Mouse (Mus musculus) forebrain, postnatal 0 days (tissue): ENCODE data around the gene Hist1h2bm. TPM values are rescaled to one million over a fixed set of nuclear protein-coding genes. Genes with fewer than 3 reads are reported as not detected.
"Not testable (repeated sequence)": the region's sequence is repeated elsewhere in the genome, so short reads cannot be mapped to it uniquely, and the experiment has no call there.

Source experiments
- ATAC-seq: fragments of 200-750 bp; cut with Nextera tagmentation; 2 replicates; pipeline ENCODE4 v1.8.0; 2017; ENCODE audit warnings: mild to moderate bottlenecking, moderate library complexity
- DNase-seq: peaks from one replicate; pipeline ENCODE4 v3.0.0-alpha.2; 2015
- H3K27ac ChIP-seq: fragments of 300-500 bp; sonication (generic); 2 replicates; pipeline ENCODE4 v1.5.1; 2014; ENCODE audit warnings: low read depth, mild to moderate bottlenecking, antibody characterized with exemption, low read length, moderate library complexity, mixed read lengths
- H3K27me3 ChIP-seq: fragments of 300-500 bp; sonication (generic); 2 replicates; pipeline ENCODE4 v1.6.1; 2014; ENCODE audit warnings: mild to moderate bottlenecking, low read length, mixed read lengths; ENCODE audit not compliant: insufficient read depth
- H3K36me3 ChIP-seq: fragments of 300-500 bp; sonication (generic); 2 replicates; pipeline ENCODE4 v1.6.1; 2014; ENCODE audit warnings: mild to moderate bottlenecking, moderate library complexity; ENCODE audit not compliant: insufficient read depth
- H3K4me1 ChIP-seq: fragments of 300-500 bp; sonication (generic); 2 replicates; pipeline ENCODE4 v1.6.1; 2014; ENCODE audit warnings: antibody characterized with exemption; ENCODE audit not compliant: insufficient read depth
- H3K4me2 ChIP-seq: fragments of 300-500 bp; sonication (generic); 2 replicates; pipeline ENCODE4 v1.6.1; 2014; ENCODE audit warnings: low read depth, mild to moderate bottlenecking, moderate library complexity
- H3K4me3 ChIP-seq: fragments of 300-500 bp; sonication (generic); 2 replicates; pipeline ENCODE4 v1.5.1; 2014; ENCODE audit warnings: low read depth, low read length, mixed read lengths
- H3K9ac ChIP-seq: fragments of 300-500 bp; sonication (generic); 2 replicates; pipeline ENCODE4 v1.6.1; 2014; ENCODE audit warnings: mild to moderate bottlenecking
- H3K9me3 ChIP-seq: fragments of 300-500 bp; sonication (generic); 2 replicates; pipeline ENCODE4 v1.6.1; 2016; ENCODE audit warnings: low read length
- CTCF ChIP-seq: sonication (generic); IDR thresholded peaks from 2 replicates; pipeline ENCODE4 v1.5.1; 2016; ENCODE audit warnings: antibody characterized with exemption, control low read depth, low read depth
- WGBS: fragments of 180-500 bp; shearing (Covaris S2); extraction: QIAGEN DNeasy Blood & Tissue Kit; methylation state at CpG from one replicate; pipeline ENCODE4 v1.1.7; 2014; 5-methylcytosine and 5-hydroxymethylcytosine counted together
- microRNA-seq, 2 experiments: library from miRNA; unstranded; fragments of <30 nt; microRNA quantifications; one replicate each; pipeline ENCODE4; 2016
- polyA plus RNA-seq: library from polyadenylated mRNA; unstranded; fragments of >200 nt; fragmentation: Nextera tagmentation; extraction: Ambion mirVana; gene quantifications from 2 replicates; pipeline ENCODE4 v1.2.1, GENCODE M21; 2015
- total RNA-seq: library from RNA; depleted of rRNA; stranded (reverse); fragments of >200 nt; gene quantifications from 2 replicates; pipeline ENCODE4 v1.2.3, GENCODE M21; 2014; rRNA removed

The Hist1h2bm gene
- total and polyA plus RNA-seq, 2 experiments from 2014 or later, result 356 TPM; not detected in 1

DNA sequence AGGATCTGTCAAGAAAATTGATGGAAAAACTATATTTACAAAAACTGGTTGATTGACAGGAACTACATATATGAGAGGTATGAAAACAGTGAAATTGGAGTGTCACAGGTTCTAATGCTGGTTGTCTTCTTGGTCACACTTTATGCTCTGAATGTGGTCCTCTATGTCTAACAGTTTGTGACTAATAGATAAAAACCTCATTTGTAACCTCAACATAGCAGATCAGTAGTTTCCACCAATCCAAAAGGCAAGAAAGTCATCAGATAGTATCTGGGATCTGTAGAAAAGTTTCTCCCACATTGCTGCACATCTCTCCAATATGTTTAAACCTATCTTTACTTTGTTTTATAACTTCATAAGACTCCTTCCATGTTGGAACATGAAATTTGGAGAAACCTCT, 29.6 kb downstream of the Hist1h2bm start:
- Histone ChIP-seq H3K27ac (no peak overlapping the region), H3K9me3 (no peaks in the 10 kb centered on the region), H3K4me2 (no peak overlapping the region), H3K36me3 (no peaks in the 10 kb centered on the region), H3K27me3 (no peaks in the 10 kb centered on the region), H3K4me3 (no peak overlapping the region), H3K9ac (no peak overlapping the region), H3K4me1 (peaks cover 18% of the 10 kb centered on the region)
- DNase-seq (no peak), ATAC-seq (no peak)
- TF ChIP-seq CTCF, result no peak

DNA sequence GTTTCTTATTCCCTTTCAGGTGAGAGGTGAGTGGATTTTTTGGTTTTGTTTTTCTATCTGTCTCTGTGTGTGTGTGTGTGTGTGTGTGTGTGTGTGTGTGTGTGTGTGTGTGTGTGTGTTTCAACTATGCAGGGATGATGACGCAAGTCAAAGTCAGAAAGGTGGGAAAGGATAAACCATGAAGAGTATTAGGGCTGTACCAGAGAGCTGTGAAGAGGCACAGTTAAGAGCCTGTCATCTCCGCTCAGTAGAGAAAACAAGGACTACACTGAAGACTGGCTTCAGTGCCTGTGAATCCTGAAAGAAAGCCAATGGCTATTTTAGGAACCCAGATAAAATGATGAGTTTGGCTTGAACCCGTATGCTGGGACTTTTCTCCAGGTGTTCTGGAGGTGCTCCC, 30.0 kb downstream of the Hist1h2bm start:
- Histone ChIP-seq H3K9me3 (no peaks in the 10 kb centered on the region), H3K4me2 (no peak overlapping the region), H3K36me3 (no peaks in the 10 kb centered on the region), H3K4me1 (peaks cover 18% of the 10 kb centered on the region), H3K27ac (no peak overlapping the region), H3K4me3 (no peak overlapping the region), H3K9ac (no peak overlapping the region), H3K27me3 (no peaks in the 10 kb centered on the region)
- ATAC-seq (no peak), DNase-seq (no peak)
- no peak for TF ChIP-seq CTCF
- WGBS, result 77% methylated on average over 3 of the region's 3 CpGs

DNA sequence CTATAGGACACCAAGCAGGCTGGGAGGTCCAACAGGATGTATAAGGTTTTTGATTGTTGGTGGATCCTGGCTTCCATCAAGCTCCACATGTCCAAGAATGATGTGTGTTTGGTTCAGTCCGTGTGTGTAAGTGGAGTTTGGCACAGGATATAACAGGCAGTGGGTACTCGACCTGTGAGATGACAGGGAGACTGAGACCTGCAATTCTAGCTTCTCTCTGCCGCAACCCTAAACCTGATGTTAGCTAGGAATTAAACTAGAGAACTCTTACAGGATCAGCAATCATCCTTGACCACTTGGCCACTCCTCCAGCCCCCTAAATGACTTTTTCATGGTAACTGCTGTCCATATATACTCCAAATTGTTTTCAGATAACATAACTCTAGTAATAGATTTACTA, 30.5 kb downstream of the Hist1h2bm start:
- no peaks in the 10 kb centered on the region for H3K36me3 ChIP-seq
- no peak overlapping the region for H3K27ac ChIP-seq
- WGBS, result 37% methylated on average over 3 of the region's 3 CpGs
- H3K27me3 ChIP-seq, result no peaks in the 10 kb centered on the region
- ATAC-seq (no peak), DNase-seq (no peak)
- no peak for TF ChIP-seq CTCF
- H3K4me1 ChIP-seq, result peaks cover 18% of the 10 kb centered on the region
- no peaks in the 10 kb centered on the region for H3K9me3 ChIP-seq
- no peak overlapping the region for H3K4me2 ChIP-seq
- no peak overlapping the region for H3K4me3 ChIP-seq
- H3K9ac ChIP-seq, result no peak overlapping the region

DNA sequence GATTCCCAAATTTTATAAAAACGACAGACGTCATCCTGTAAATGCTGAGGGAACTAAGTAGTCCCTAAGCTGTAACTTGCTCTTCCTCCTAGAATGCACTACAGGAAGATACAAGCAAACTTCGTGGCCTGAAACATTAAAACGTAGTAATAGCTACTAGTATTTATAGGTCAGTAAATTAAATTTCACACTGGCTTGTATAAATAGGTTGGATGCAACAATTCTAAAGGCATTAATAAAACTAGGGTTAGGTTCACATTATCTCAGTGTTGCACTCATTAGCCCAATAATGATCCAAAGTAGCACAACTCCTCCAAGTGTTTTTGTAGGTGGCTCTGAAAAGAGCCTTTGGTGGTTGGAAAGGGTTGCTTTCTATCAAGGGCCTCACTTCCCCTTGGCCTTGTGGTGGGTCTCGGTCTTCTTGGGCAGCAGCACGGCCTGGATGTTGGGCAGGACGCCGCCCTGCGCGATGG, 31.2 kb downstream of the Hist1h2bm start:
- Histone ChIP-seq H3K27ac (peak overlapping the region; percentile 87), H3K9me3 (no peaks in the 10 kb centered on the region), H3K36me3 (no peaks in the 10 kb centered on the region), H3K4me3 (peak overlapping the region; percentile 43), H3K9ac (peak overlapping the region; percentile 56), H3K4me2 (peak overlapping the region; percentile 68), H3K4me1 (peaks cover 18% of the 10 kb centered on the region), H3K27me3 (no peaks in the 10 kb centered on the region)
- WGBS, result 9% methylated on average over 10 of the region's 10 CpGs
- TF ChIP-seq CTCF, result no peak
- ATAC-seq (no peak), DNase-seq (peak; percentile 25)

DNA sequence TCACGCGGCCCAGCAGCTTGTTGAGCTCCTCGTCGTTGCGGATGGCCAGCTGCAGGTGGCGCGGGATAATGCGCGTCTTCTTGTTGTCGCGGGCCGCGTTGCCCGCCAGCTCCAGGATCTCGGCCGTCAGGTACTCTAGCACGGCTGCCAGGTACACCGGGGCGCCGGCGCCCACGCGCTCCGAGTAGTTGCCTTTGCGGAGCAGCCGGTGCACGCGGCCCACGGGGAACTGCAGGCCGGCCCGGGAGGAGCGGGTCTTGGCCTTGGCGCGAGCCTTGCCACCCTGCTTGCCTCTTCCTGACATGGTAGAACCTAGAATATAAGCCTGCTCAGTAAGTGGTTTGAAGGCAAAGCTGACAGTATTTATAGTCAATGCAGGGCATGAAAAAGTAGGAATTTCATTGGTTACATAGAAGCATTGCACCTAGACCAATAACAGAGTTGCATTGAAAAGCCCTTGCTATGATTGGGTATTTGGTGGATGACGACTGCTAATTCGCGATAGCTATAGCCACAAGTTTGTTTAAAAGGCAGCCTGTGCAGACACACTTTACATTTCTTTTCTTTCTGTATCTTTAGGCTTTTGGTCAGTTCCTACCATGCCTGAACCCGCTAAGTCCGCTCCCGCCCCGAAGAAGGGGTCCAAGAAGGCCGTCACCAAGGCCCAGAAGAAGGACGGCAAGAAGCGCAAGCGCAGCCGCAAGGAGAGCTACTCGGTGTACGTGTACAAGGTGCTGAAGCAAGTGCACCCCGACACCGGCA, 31.9 kb downstream of the Hist1h2bm start, which contains the start of the genes Hist1h2ak and Hist1h2bn:
Gene Hist1h2ak, minus strand, starts transcription at position 304 of the 762 bp plus-strand sequence.
Gene Hist1h2bn, plus strand, starts transcription at position 600 of the 762 bp plus-strand sequence.
- H3K27me3 ChIP-seq, H3K9me3 ChIP-seq, H3K36me3 ChIP-seq: not testable (repeated sequence)
- ATAC-seq (peak; percentile 95), DNase-seq (peak; percentile 93)
- H3K9ac ChIP-seq, result peak within 1 kb of the TSS; percentile 56
- peak within 1 kb of the TSS; percentile 68 for H3K4me2 ChIP-seq
- WGBS, result under 1% methylated on average over 38 of the region's 50 CpGs
- H3K4me1 ChIP-seq, result peaks cover 15% of the 10 kb centered on the region; the same call in 1 of the 2 replicates
- H3K27ac ChIP-seq, result peak within 1 kb of the TSS; percentile 87
- H3K4me3 ChIP-seq, result peak within 1 kb of the TSS; percentile 43

DNA sequence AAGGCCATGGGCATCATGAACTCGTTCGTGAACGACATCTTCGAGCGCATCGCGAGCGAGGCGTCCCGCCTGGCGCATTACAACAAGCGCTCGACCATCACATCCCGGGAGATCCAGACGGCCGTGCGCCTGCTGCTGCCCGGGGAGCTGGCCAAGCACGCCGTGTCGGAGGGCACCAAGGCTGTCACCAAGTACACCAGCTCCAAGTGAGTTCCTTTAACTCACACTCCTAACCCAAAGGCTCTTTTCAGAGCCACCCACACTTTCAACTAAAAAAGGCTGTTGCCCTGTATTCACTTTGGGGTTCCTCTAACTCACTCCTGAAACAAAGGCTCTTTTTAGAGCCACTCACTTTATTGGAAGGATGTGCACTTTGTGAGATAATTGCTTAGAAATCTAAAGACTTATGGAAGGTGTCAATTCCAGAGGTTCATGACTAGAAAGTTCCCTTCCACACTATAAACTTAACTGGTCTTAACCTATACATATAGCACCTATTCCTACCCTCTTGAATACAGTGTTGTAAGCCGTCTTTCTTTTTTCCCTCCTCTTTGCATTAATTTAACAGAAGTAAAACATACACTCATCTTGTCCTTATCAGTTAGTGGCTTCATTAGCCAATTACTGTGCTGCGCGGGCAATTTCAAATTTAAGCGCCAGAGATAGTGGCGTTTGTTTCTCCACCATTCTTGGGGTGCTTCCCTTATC, 32.6 kb downstream of the Hist1h2bm start:
- 0% methylated on average over 21 of the region's 26 CpGs for WGBS
- H3K27ac ChIP-seq, result 0 out of 2 replicates have a peak overlapping the region, but pooled peaks have one; percentile 23

DNA sequence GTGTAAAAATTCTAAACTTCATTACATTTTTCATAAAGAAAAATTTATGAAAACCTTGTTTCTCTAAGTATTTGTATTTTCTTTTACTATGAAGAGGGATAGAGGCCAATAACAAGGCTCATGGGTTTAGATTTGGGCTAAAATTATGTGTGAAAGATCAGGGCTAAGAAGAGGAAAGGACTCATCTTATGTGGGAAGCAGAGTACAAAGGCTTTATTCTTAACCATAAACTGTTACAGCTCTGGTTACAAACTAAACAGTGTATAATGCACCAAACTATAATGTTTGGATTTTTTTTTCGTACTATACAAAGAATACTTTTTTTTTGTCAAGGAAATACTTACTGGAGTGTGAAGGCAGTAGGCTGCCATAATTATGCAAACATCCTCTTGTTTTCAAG, 33.9 kb downstream of the Hist1h2bm start:
- ATAC-seq (no peak), DNase-seq (no peak)
- no peak overlapping the region for H3K4me3 ChIP-seq
- WGBS, result 54% methylated on average over 1 of the region's 1 CpGs
- TF ChIP-seq CTCF, result no peak
- peaks cover 6% of the 10 kb centered on the region; the same call in 1 of the 2 replicates for H3K4me1 ChIP-seq
- no peaks in the 10 kb centered on the region for H3K9me3 ChIP-seq
- H3K27me3 ChIP-seq, result no peaks in the 10 kb centered on the region
- H3K9ac ChIP-seq, result no peak overlapping the region
- no peak overlapping the region for H3K27ac ChIP-seq
- no peaks in the 10 kb centered on the region for H3K36me3 ChIP-seq
- no peak overlapping the region for H3K4me2 ChIP-seq

More for the DNA sequence above, 32.6 kb downstream of the Hist1h2bm start:
- not testable (repeated sequence) for H3K36me3 ChIP-seq, H3K27me3 ChIP-seq, H3K4me1 ChIP-seq, H3K9me3 ChIP-seq
- Histone ChIP-seq H3K4me3 (peak overlapping the region; percentile 43), H3K9ac (peak overlapping the region; percentile 44; the same call in 1 of the 2 replicates), H3K4me2 (peak overlapping the region; percentile 68)
- 0 out of 2 replicates have a peak, but pooled peaks have one; percentile 0 for ATAC-seq
- DNase-seq, result peak; percentile 66

Small RNA genes lying within 50 kb of the gene (microRNA-seq; reads per million reads assigned to microRNA genes)
- gene Gm44357 (0 reads per million in 2 experiments), gene Gm44367 (0 to 0.12 reads per million in 2 experiments), gene Gm44454 (0 reads per million in 2 experiments)

Other genes starting within 250 kb of the Hist1h2bm start
Only the 30 nearest of the 31 such genes appear.
- gene Gm10065, start 242.6 kb upstream of the Hist1h2bm start, total RNA-seq, result 1.5 TPM in 1 of 2 replicates, not detected in the other
- not detected in 2 replicates for gene Gm10065, start 242.6 kb upstream of the Hist1h2bm start, polyA plus RNA-seq
- gene AK157302, start 226.8 kb upstream of the Hist1h2bm start, total RNA-seq, result 0.14 and 0.31 TPM in 2 replicates
- gene AK157302, start 226.8 kb upstream of the Hist1h2bm start, polyA plus RNA-seq, result 0.42 and 0.54 TPM in 2 replicates
- gene Gm11273, start 220.6 kb upstream of the Hist1h2bm start, total RNA-seq, result 5.9 and 7.1 TPM in 2 replicates
- gene Gm11273, start 220.6 kb upstream of the Hist1h2bm start, polyA plus RNA-seq, result 5.8 and 11.0 TPM in 2 replicates
- gene Zkscan8, start 190.9 kb upstream of the Hist1h2bm start, total RNA-seq, result 7.8 and 9.5 TPM in 2 replicates
- gene Zkscan8, start 190.9 kb upstream of the Hist1h2bm start, polyA plus RNA-seq, result 1.3 and 2.2 TPM in 2 replicates
- not detected in 2 replicates for gene Olfr1366, start 179.2 kb upstream of the Hist1h2bm start, total RNA-seq
- 0.15 TPM in 2 replicates for gene Olfr1366, start 179.2 kb upstream of the Hist1h2bm start, polyA plus RNA-seq
- gene Olfr1535, start 162.2 kb upstream of the Hist1h2bm start, total RNA-seq, result not detected in 2 replicates
- gene Olfr1535, start 162.2 kb upstream of the Hist1h2bm start, polyA plus RNA-seq, result 0.06 and 0.07 TPM in 2 replicates
- gene Olfr1364, start 140.3 kb upstream of the Hist1h2bm start, total RNA-seq, result not detected in 2 replicates
- not detected in 2 replicates for gene Olfr1364, start 140.3 kb upstream of the Hist1h2bm start, polyA plus RNA-seq
- gene Olfr1362, start 108.0 kb upstream of the Hist1h2bm start, total RNA-seq, result not detected in 2 replicates
- not detected in 2 replicates for gene Olfr1362, start 108.0 kb upstream of the Hist1h2bm start, polyA plus RNA-seq
- gene Olfr11, start 79.5 kb upstream of the Hist1h2bm start, total RNA-seq, result not detected in 2 replicates
- not detected in 2 replicates for gene Olfr11, start 79.5 kb upstream of the Hist1h2bm start, polyA plus RNA-seq
- gene Olfr1361, start 58.7 kb upstream of the Hist1h2bm start, total RNA-seq, result not detected in 2 replicates
- gene Olfr1361, start 58.7 kb upstream of the Hist1h2bm start, polyA plus RNA-seq, result not detected in 2 replicates
- gene Olfr1360, start 44.6 kb upstream of the Hist1h2bm start, total RNA-seq, result not detected in 2 replicates
- gene Olfr1360, start 44.6 kb upstream of the Hist1h2bm start, polyA plus RNA-seq, result not detected in 2 replicates
- gene Olfr1359, start 23.9 kb upstream of the Hist1h2bm start, total RNA-seq, result not detected in 2 replicates
- gene Olfr1359, start 23.9 kb upstream of the Hist1h2bm start, polyA plus RNA-seq, result not detected in 2 replicates
- gene Hist1h2bl, start 5.9 kb upstream of the Hist1h2bm start, total RNA-seq, result 131 and 141 TPM in 2 replicates
- gene Hist1h2bl, start 5.9 kb upstream of the Hist1h2bm start, polyA plus RNA-seq, result 0.65 and 0.73 TPM in 2 replicates
- 342 and 560 TPM in 2 replicates for gene Hist1h2ai, start 5.6 kb upstream of the Hist1h2bm start, total RNA-seq
- gene Hist1h2ai, start 5.6 kb upstream of the Hist1h2bm start, polyA plus RNA-seq, result 12.1 and 14.6 TPM in 2 replicates
- 277 and 308 TPM in 2 replicates for gene Hist1h3h, start 4.4 kb upstream of the Hist1h2bm start, total RNA-seq
- gene Hist1h3h, start 4.4 kb upstream of the Hist1h2bm start, polyA plus RNA-seq, result 0.75 and 1.3 TPM in 2 replicates
- 282 and 307 TPM in 2 replicates for gene Hist1h4j, start 13.0 kb downstream of the Hist1h2bm start, total RNA-seq
- not detected in 2 replicates for gene Hist1h4j, start 13.0 kb downstream of the Hist1h2bm start, polyA plus RNA-seq
- gene Hist1h4k, start 28.5 kb downstream of the Hist1h2bm start, total RNA-seq, result 635 and 850 TPM in 2 replicates
- gene Hist1h4k, start 28.5 kb downstream of the Hist1h2bm start, polyA plus RNA-seq, result not detected in 2 replicates
- 242 and 258 TPM in 2 replicates for gene Hist1h2ak, start 31.8 kb downstream of the Hist1h2bm start, total RNA-seq
- gene Hist1h2ak, start 31.8 kb downstream of the Hist1h2bm start, polyA plus RNA-seq, result 4.4 and 5.2 TPM in 2 replicates
- 157 and 249 TPM in 2 replicates for gene Hist1h2bn, start 32.1 kb downstream of the Hist1h2bm start, total RNA-seq
- gene Hist1h2bn, start 32.1 kb downstream of the Hist1h2bm start, polyA plus RNA-seq, result not detected in 2 replicates
- gene Hist1h1b, start 58.6 kb downstream of the Hist1h2bm start, total RNA-seq, result 140 and 182 TPM in 2 replicates
- gene Hist1h1b, start 58.6 kb downstream of the Hist1h2bm start, polyA plus RNA-seq, result 4.0 and 4.7 TPM in 2 replicates
- gene Hist1h3i, start 61.3 kb downstream of the Hist1h2bm start, total RNA-seq, result 282 and 291 TPM in 2 replicates
- gene Hist1h3i, start 61.3 kb downstream of the Hist1h2bm start, polyA plus RNA-seq, result 20.0 and 34.1 TPM in 2 replicates
- gene Hist1h2an, start 65.2 kb downstream of the Hist1h2bm start, total RNA-seq, result 143 and 154 TPM in 2 replicates
- 1.1 and 1.6 TPM in 2 replicates for gene Hist1h2an, start 65.2 kb downstream of the Hist1h2bm start, polyA plus RNA-seq
- 46.4 and 70.5 TPM in 2 replicates for gene Hist1h2bp, start 65.4 kb downstream of the Hist1h2bm start, total RNA-seq
- 0.28 TPM in 1 of 2 replicates, not detected in the other for gene Hist1h2bp, start 65.4 kb downstream of the Hist1h2bm start, polyA plus RNA-seq
- 214 and 268 TPM in 2 replicates for gene Hist1h2bq, start 88.2 kb downstream of the Hist1h2bm start, total RNA-seq
- gene Hist1h2bq, start 88.2 kb downstream of the Hist1h2bm start, polyA plus RNA-seq, result 4.6 and 5.2 TPM in 2 replicates
- 1.0 TPM in 1 of 2 replicates, not detected in the other for gene Hist1h2ao, start 88.4 kb downstream of the Hist1h2bm start, total RNA-seq
- gene Hist1h2ao, start 88.4 kb downstream of the Hist1h2bm start, polyA plus RNA-seq, result 1.6 TPM in 1 of 2 replicates, not detected in the other
- gene Hist1h4m, start 89.7 kb downstream of the Hist1h2bm start, total RNA-seq, result 1.3 and 1.7 TPM in 2 replicates
- gene Hist1h4m, start 89.7 kb downstream of the Hist1h2bm start, polyA plus RNA-seq, result not detected in 2 replicates
- 2,245 and 2,544 TPM in 2 replicates for gene Hist1h4n, start 110.2 kb downstream of the Hist1h2bm start, total RNA-seq
- gene Hist1h4n, start 110.2 kb downstream of the Hist1h2bm start, polyA plus RNA-seq, result 2.4 and 5.0 TPM in 2 replicates
- 584 and 748 TPM in 2 replicates for gene Hist1h2ap, start 111.5 kb downstream of the Hist1h2bm start, total RNA-seq
- 655 and 1,288 TPM in 2 replicates for gene Hist1h2ap, start 111.5 kb downstream of the Hist1h2bm start, polyA plus RNA-seq
- 158 and 260 TPM in 2 replicates for gene Hist1h2br, start 111.7 kb downstream of the Hist1h2bm start, total RNA-seq
- 4.6 and 4.9 TPM in 2 replicates for gene Hist1h2br, start 111.7 kb downstream of the Hist1h2bm start, polyA plus RNA-seq
- 20.7 and 21.6 TPM in 2 replicates for gene Zfp184, start 223.1 kb downstream of the Hist1h2bm start, total RNA-seq
- gene Zfp184, start 223.1 kb downstream of the Hist1h2bm start, polyA plus RNA-seq, result 15.3 and 17.2 TPM in 2 replicates